Mouse (Mus musculus) myocyte (in vitro differentiated cells): ENCODE data around the gene Cldn13. TPM values are rescaled to one million over a fixed set of nuclear protein-coding genes. Genes with fewer than 3 reads are reported as not detected.
"Not testable (repeated sequence)": the region's sequence is repeated elsewhere in the genome, so short reads cannot be mapped to it uniquely, and the experiment has no call there.

Experiments used
- H3K27me3 ChIP-seq: one replicate; pipeline ENCODE4 v1.6.1; 2011; ENCODE audit not compliant: control insufficient read depth, insufficient read depth, insufficient read length
- H3K36me3 ChIP-seq: one replicate; pipeline ENCODE4 v1.6.1; 2011; ENCODE audit not compliant: control insufficient read depth, insufficient read depth
- H3K4me2 ChIP-seq: one replicate; pipeline ENCODE4 v1.6.1; 2011; ENCODE audit warnings: low read depth, control low read depth
- H3K4me3 ChIP-seq: one replicate; pipeline ENCODE4 v1.5.1; 2011; ENCODE audit warnings: mild to moderate bottlenecking, control low read depth, moderate library complexity
- H3K79me2 ChIP-seq: one replicate; pipeline ENCODE4 v1.6.1; 2011; ENCODE audit not compliant: control insufficient read depth, insufficient read depth
- H3ac ChIP-seq: one replicate; pipeline ENCODE4 v1.6.1; 2011; ENCODE audit not compliant: control insufficient read depth, insufficient read length
- CEBPB ChIP-seq: IDR thresholded peaks from 2 replicates; pipeline ENCODE4 v1.6.1; 2011; ENCODE audit warnings: mild to moderate bottlenecking, moderate library complexity; ENCODE audit not compliant: poor library complexity, insufficient read depth, severe bottlenecking
- E2F4 ChIP-seq: IDR thresholded peaks from one replicate; pipeline ENCODE4 v1.6.1; 2011; ENCODE audit warnings: mild to moderate bottlenecking, control low read depth, moderate library complexity; ENCODE audit not compliant: insufficient read depth
- MAX ChIP-seq: IDR thresholded peaks from one replicate; pipeline ENCODE4 v1.6.1; 2011; ENCODE audit warnings: low read depth, mild to moderate bottlenecking, control low read depth
- MYOD1 ChIP-seq, 3 experiments: IDR thresholded peaks; one replicate each; pipeline ENCODE4 v1.6.1; 2011; ENCODE audit warnings: control low read depth in 2 of 3, low read depth in 2 of 3, mild to moderate bottlenecking in 2 of 3, moderate library complexity in 1 of 3; ENCODE audit not compliant: insufficient read length in 2 of 3, control insufficient read depth in 1 of 3
- MYOG ChIP-seq, 3 experiments: IDR thresholded peaks; one replicate each; pipeline ENCODE4 v1.6.1; 2011; ENCODE audit warnings: control low read depth in 2 of 3, low read depth in 2 of 3, mild to moderate bottlenecking in 2 of 3; ENCODE audit not compliant: insufficient read length in 2 of 3, control insufficient read depth in 1 of 3, insufficient read depth in 1 of 3
- POLR2A ChIP-seq: IDR thresholded peaks from one replicate; pipeline ENCODE4 v1.6.1; 2011; ENCODE audit warnings: low read depth, mild to moderate bottlenecking, control low read depth, moderate library complexity; ENCODE audit not compliant: insufficient read length
- POLR2AphosphoS2 ChIP-seq: IDR thresholded peaks from one replicate; pipeline ENCODE4 v1.6.1; 2011; ENCODE audit warnings: low read depth, control low read depth; ENCODE audit not compliant: insufficient read length
- REST ChIP-seq: IDR thresholded peaks from one replicate; pipeline ENCODE4 v1.6.1; 2011; ENCODE audit warnings: mild to moderate bottlenecking, control low read depth, moderate library complexity; ENCODE audit not compliant: insufficient read depth, insufficient read length
- SRF ChIP-seq: IDR thresholded peaks from one replicate; pipeline ENCODE4 v1.6.1; 2011; ENCODE audit warnings: low read depth; ENCODE audit not compliant: control insufficient read depth, insufficient read length
- TCF12 ChIP-seq: IDR thresholded peaks from one replicate; pipeline ENCODE4 v1.6.1; 2011; ENCODE audit warnings: mild to moderate bottlenecking, control low read depth; ENCODE audit not compliant: poor library complexity, insufficient read depth, severe bottlenecking
- TCF3 ChIP-seq: IDR thresholded peaks from one replicate; pipeline ENCODE4 v1.6.1; 2011; ENCODE audit warnings: low read depth, control low read depth; ENCODE audit not compliant: insufficient read length
- USF1 ChIP-seq: IDR thresholded peaks from one replicate; pipeline ENCODE4 v1.6.1; 2011; ENCODE audit warnings: low read depth, mild to moderate bottlenecking, control low read depth, moderate library complexity
- polyA plus RNA-seq: library from polyadenylated mRNA; unstranded; fragments of >200 nt; fragmentation: generic; extraction: Trizol; gene quantifications from one replicate; pipeline ENCODE4 v1.2.1, GENCODE M21; 2012; ENCODE audit warnings: missing spikeins

Gene Cldn13
- polyA plus RNA-seq, 1 experiment = not detected

DNA sequence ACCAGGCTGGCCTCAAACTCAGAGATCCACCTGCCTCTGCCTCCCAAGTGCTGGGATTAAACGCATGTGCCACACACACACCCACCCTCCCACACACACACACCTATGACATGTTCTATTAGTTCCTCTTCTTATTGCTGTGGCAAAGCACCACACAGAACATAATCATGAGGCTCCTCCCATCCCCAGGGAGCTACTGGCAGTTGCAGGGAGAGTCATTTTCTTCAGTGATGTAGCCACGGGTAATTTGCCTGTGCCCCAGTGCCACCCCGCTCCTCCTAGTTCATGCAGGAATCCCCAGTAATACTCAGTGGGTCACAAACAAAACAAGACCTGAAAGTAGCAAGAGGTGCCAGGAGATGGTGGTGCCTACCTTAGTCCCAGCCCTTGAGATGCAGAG lies 19.3 kb upstream of the Cldn13 start:
- Histone ChIP-seq H3ac (no peak overlapping the region), H3K79me2 (no peaks in the 10 kb centered on the region), H3K4me3 (no peak overlapping the region), H3K27me3 (no peaks in the 10 kb centered on the region), H3K36me3 (no peaks in the 10 kb centered on the region), H3K4me2 (no peak overlapping the region)
- no peak for TF ChIP-seq E2F4
- TF ChIP-seq TCF12 = no peak
- TF ChIP-seq MYOG (IDR thresholded peaks at IDR 0.05; ENCODE audit: control insufficient read depth in 1 of 3, insufficient read depth in 1 of 3, insufficient read length in 2 of 3, low read depth in 2 of 3) = no peak
- no peak for TF ChIP-seq POLR2A
- no peak for TF ChIP-seq POLR2AphosphoS2
- TF ChIP-seq SRF = no peak
- TF ChIP-seq REST = no peak
- no peak for TF ChIP-seq MAX
- no peak for TF ChIP-seq TCF3
- no peak for TF ChIP-seq CEBPB
- TF ChIP-seq USF1 = no peak
- no peak for TF ChIP-seq MYOD1 (IDR thresholded peaks at IDR 0.05; ENCODE audit: control insufficient read depth in 1 of 3, insufficient read length in 2 of 3, low read depth in 2 of 3)

DNA sequence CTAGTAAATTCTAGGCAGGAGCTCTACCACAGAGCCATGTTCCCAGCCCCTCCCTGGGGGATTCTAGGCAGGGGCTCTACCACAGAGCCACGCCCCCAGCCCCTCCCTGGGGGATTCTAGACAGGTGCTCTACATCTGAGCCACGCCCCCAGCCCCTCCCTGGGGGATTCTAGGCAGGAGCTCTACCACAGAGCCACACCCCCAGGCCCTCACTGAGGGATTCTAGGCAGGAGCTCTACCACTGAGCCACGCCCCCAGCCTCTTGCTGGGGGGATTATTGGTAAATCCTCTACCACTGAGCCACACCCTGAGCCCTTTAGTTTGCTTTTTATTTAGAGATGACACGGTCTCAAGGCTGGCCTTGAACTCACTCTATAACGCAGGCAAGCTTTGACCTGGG lies 18.4 kb upstream of the Cldn13 start:
- not testable (repeated sequence) for H3K36me3 ChIP-seq, H3ac ChIP-seq, H3K27me3 ChIP-seq, H3K79me2 ChIP-seq, H3K4me2 ChIP-seq, H3K4me3 ChIP-seq

DNA sequence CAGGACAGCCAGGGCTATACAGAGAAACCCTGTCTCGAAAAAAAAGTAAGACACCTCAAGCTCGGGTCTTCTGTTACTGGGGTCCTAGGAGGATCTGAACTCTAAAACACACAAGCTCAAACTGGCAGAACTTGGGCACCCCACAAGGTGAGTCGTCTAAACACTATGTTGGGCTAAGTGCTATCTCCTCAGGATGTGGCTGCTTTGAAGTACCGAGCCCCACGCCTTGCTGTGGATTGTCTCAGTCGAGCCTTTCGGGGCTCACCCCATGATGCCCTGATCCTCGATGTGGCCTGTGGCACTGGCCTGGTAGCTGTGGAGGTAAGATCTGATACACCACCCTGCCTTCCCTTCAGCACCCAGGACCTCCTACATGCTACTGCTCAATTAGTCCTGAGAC lies 18.0 kb upstream of the Cldn13 start:
- Histone ChIP-seq H3K4me2 (peak overlapping the region; percentile 89), H3K4me3 (peak overlapping the region; percentile 69)

DNA sequence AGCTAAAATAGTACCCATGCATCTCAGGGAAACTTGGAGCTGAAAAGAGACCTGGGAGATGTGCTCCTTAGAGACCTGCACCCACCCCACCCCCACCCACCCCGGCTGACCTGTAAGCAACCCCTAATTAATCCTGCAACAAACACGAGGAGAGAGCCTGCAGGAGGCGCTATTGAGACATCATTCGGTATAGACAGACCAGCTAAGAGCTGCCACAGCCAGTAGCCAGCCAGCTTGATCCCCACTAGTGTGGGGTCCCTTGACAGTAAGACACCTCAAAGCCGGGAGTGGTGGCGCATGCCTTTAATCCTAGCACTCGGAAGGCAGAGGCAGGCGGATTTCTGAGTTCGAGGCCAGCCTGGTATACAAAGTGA lies 17.6 kb upstream of the Cldn13 start:
- TF ChIP-seq TCF12 = no peak
- TF ChIP-seq USF1 = no peak
- TF ChIP-seq POLR2AphosphoS2 = no peak
- TF ChIP-seq REST = no peak
- no peak for TF ChIP-seq POLR2A
- no peak for TF ChIP-seq TCF3
- TF ChIP-seq MYOG (IDR thresholded peaks at IDR 0.05; ENCODE audit: control insufficient read depth in 1 of 3, insufficient read depth in 1 of 3, insufficient read length in 2 of 3, low read depth in 2 of 3) = no peak
- TF ChIP-seq MAX = no peak
- TF ChIP-seq CEBPB = no peak
- no peak for TF ChIP-seq E2F4
- no peak for TF ChIP-seq SRF
- peak overlapping the region; percentile 89 for H3K4me2 ChIP-seq
- peak overlapping the region; percentile 55 for H3ac ChIP-seq
- H3K27me3 ChIP-seq = no peaks in the 10 kb centered on the region
- no peaks in the 10 kb centered on the region for H3K36me3 ChIP-seq
- H3K4me3 ChIP-seq = peak overlapping the region; percentile 69
- H3K79me2 ChIP-seq = no peaks in the 10 kb centered on the region

More for the DNA sequence above, 18.0 kb upstream of the Cldn13 start:
- Histone ChIP-seq H3K27me3 (no peaks in the 10 kb centered on the region), H3K79me2 (no peaks in the 10 kb centered on the region), H3ac (no peak overlapping the region), H3K36me3 (no peaks in the 10 kb centered on the region)
- no peak for TF ChIP-seq POLR2A
- TF ChIP-seq MYOG (IDR thresholded peaks at IDR 0.05; ENCODE audit: control insufficient read depth in 1 of 3, insufficient read depth in 1 of 3, insufficient read length in 2 of 3, low read depth in 2 of 3) = no peak
- TF ChIP-seq E2F4 = no peak
- TF ChIP-seq TCF3 = no peak
- TF ChIP-seq MYOD1 (IDR thresholded peaks at IDR 0.05; ENCODE audit: control insufficient read depth in 1 of 3, insufficient read length in 2 of 3, low read depth in 2 of 3) = no peak
- TF ChIP-seq REST = no peak
- no peak for TF ChIP-seq POLR2AphosphoS2
- no peak for TF ChIP-seq CEBPB
- no peak for TF ChIP-seq TCF12
- no peak for TF ChIP-seq SRF
- no peak for TF ChIP-seq MAX
- no peak for TF ChIP-seq USF1

DNA sequence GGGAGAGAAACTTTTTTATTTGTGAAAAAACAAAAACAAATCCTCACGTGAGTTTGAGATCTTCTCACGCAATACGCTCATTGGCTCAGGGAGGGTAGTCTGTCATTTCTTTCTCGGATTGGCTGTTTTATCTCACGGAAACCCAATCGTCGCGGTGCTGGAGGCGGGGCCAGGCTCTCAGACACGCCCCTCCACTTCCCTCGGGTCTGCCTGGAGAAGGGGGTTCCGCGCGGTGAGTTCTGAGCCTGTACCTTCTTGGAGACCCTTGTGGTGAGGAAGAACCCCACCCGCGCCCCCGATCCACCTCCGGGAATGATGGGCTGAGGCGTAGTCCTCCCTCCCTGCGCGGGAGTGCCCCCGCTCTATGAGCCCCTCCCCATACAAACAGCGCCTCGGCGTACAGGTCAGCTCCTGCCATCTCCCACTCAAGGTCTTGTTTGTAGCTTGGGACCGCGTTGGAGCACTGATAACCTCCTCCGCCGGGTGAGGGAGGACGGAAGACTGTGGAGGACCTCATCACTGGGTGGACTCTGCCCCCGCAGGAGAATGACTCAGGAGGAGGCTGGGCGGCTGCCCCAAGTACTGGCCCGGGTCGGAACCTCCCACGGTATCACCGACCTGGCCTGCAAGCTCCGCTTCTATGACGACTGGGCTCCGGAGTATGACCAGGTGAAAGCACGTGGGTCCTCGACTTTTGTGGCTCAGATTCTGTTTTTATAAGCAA lies 17.0 kb upstream of the Cldn13 start, which contains the start of gene Mettl27:
Mettl27 (plus strand) TSS at position 190 of the 724 bp plus-strand sequence.
- Histone ChIP-seq H3K27me3 (no peaks in the 10 kb centered on the region), H3K4me3 (peak within 1 kb of the TSS; percentile 69), H3ac (peak within 1 kb of the TSS; percentile 55), H3K79me2 (no peaks in the 10 kb centered on the region), H3K4me2 (peak within 1 kb of the TSS; percentile 89), H3K36me3 (no peaks in the 10 kb centered on the region)
- TF ChIP-seq TCF12 (no peak), USF1 (peak; percentile 81), MYOD1 (IDR thresholded peaks at IDR 0.05; ENCODE audit: control insufficient read depth in 1 of 3, insufficient read length in 2 of 3, low read depth in 2 of 3) (no peak), POLR2A (peak; percentile 45), REST (no peak), MAX (no peak), SRF (no peak), POLR2AphosphoS2 (no peak), MYOG (IDR thresholded peaks at IDR 0.05; ENCODE audit: control insufficient read depth in 1 of 3, insufficient read depth in 1 of 3, insufficient read length in 2 of 3, low read depth in 2 of 3) (no peak), E2F4 (no peak)
